Mouse (Mus musculus): ENCODE results near the gene Ubp1.

DNA sequence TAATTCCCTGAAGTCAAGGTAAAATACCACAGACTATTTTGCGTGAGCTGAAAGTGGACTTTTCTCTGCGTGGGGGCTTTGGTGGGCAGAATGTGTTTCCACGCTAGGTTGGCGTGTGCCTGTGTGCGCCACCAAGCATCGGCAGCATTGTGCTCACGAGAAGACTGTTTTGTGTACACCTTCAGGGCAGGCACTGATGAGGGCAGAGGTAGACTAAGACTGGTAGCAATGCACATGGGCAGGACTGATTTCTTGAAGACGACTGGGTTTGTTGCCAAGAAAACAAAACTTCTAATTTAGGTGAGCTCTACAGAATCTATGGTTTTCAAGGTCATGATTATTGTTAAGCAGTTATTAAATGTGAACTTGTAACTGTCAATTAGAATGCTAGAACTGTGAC is 38.7 kb downstream of the Ubp1 start:
- TF ChIP-seq CTCF (IDR thresholded peaks at IDR 0.05; ENCODE audit: low read depth), result no peak
- no peak for TF ChIP-seq EP300 (IDR thresholded peaks at IDR 0.05; ENCODE audit: low read depth)

Data from liver, embryonic 14.5 days (tissue).